Comparison of ENCODE assay signal across 27 mouse cellular contexts in the genomic region with DNA sequence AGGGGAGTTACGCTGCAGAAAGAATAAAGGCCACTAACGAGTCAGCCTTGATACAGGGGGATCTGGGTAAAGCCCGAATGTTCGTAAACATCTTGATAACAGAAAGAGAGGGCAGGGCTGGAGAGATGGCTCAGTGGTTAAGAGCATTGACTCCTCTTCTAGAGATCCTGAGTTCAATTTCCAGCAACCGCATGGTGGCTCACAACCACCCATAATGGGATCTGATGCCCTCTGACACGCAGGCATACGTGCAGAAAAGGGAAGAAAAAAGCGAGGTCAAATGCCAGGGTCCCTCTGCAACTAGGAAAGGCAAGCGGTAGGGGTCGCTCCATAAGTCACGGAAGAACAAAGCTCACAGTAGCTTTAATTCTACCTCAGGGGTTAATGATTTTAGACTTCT. TPM values are rescaled to one million over a fixed set of nuclear protein-coding genes. Genes with fewer than 3 reads are reported as not detected.
A peak's percentile ranks its signal among the peaks of the same experiment; 100 is the strongest.
DNase-seq lines count a peak whose midpoint lies in the region; ATAC-seq and TF ChIP-seq lines count a peak whose summit lies in the region.
"Had no signal": no experiment of that assay in that cellular context is flagged by ENCODE, and none has a peak within 500 bp of the region (broad histone marks: within the 10 kb centered on the region; RNA-seq: fewer than 3 reads in every experiment).

No protein-coding gene starts in this region.

- H3K4me3 ChIP-seq in layer of hippocampus, adult 2 months: no peak overlapping the region
- H3K4me3 ChIP-seq: embryonic facial prominence, embryonic 10.5 days; embryonic facial prominence, embryonic 15.5 days; forebrain, embryonic 13.5 days; heart, embryonic 10.5 days; hindbrain, embryonic 12.5 days; intestine, embryonic 15.5 days; limb, embryonic 12.5 days; liver, embryonic 12.5 days; midbrain, embryonic 13.5 days; neural tube, embryonic 13.5 days had no signal

- ATAC-seq in megakaryocyte progenitor cell, adult 5-6 weeks (replicated peaks; ENCODE audit: poor library complexity): no peak
- ATAC-seq: forebrain, embryonic 13.5 days; hindbrain, postnatal 0 days; intestine, embryonic 15.5 days; liver, embryonic 12.5 days; liver, postnatal 0 days; midbrain, embryonic 13.5 days had no signal

- DNase-seq in embryo, embryonic 10.5 days (ENCODE audit: low spot score): peak; percentile 17
- DNase-seq in embryo, embryonic 11 days: no peak
- DNase-seq in layer of hippocampus, adult 2 months (ENCODE audit: low spot score in 2 of 2): no peak
- no peak for DNase-seq in layer of hippocampus, adult 18-20 months (ENCODE audit: low spot score in 2 of 2)
- peak; percentile 22 for DNase-seq in testis, postnatal 10 days (ENCODE audit: low spot score)
- no peak for DNase-seq in testis, postnatal 14 days (ENCODE audit: low spot score)
- no peak for DNase-seq in spleen, adult 12 weeks (ENCODE audit: low spot score)
- DNase-seq: adrenal gland, postnatal 10 days; cerebellum, adult 18-20 months; cerebellum, postnatal 10 days; heart, postnatal 36 days; kidney, postnatal 36 days; liver, postnatal 0 days; lung, postnatal 36 days; thymus, postnatal 14 days had no signal

- TF ChIP-seq CTCF in layer of hippocampus, adult 2 months (conservative IDR thresholded peaks at IDR 0.05): no peak

- peak overlapping the region; percentile 96 for H3K27ac ChIP-seq in layer of hippocampus, adult 2 months
- H3K27ac ChIP-seq: embryonic facial prominence, embryonic 10.5 days; forebrain, embryonic 13.5 days; heart, embryonic 10.5 days; hindbrain, embryonic 12.5 days; intestine, embryonic 15.5 days; limb, embryonic 12.5 days; liver, embryonic 12.5 days; midbrain, embryonic 13.5 days; neural tube, embryonic 13.5 days had no signal

RNA-seq across cellular contexts. Expression of gene Pygb, which starts 54.6 kb away (rescaled TPM):
- total RNA-seq in layer of hippocampus, adult 2 months (2021): 100 to 1,000 TPM; 203 to 212 TPM
- 100 to 1,000 TPM; 210 to 214 TPM for total RNA-seq in layer of hippocampus, adult 18-20 months (2021)
- 8.5 and 8.7 TPM in 2 replicates for total RNA-seq in megakaryocyte progenitor cell, adult 5-6 weeks (2015)
- 24.0 and 33.9 TPM in 2 replicates for total RNA-seq in megakaryocyte progenitor cell, adult 5-6 weeks (2017)

Comparison
In these comparisons a context has a peak if more than half of its experiments do, and no peak if none do; other contexts are left out.
1. DNase-seq: peak in embryo, embryonic 10.5 days (single experiment) and testis, postnatal 10 days (single experiment); none in embryo, embryonic 11 days (single experiment), layer of hippocampus, adult 2 months (0 of 2), layer of hippocampus, adult 18-20 months (0 of 2), testis, postnatal 14 days (single experiment) and spleen, adult 12 weeks (single experiment).
2. RNA of gene Pygb, which starts 54.6 kb away (total RNA-seq): 210 to 214 TPM in layer of hippocampus, adult 18-20 months and 203 to 212 TPM in layer of hippocampus, adult 2 months; 8.5 to 33.9 TPM in megakaryocyte progenitor cell, adult 5-6 weeks; every median in the first group is over 4 times any median in the second.